Mouse (Mus musculus) ES-E14 (cell line): Measurements from ENCODE around the gene Ckm. TPM values are rescaled to one million over a fixed set of nuclear protein-coding genes. Genes with fewer than 3 reads are reported as not detected.

Experiments
- DNase-seq: peaks from one replicate; pipeline ENCODE4 v3.0.0-alpha.2; 2013; ENCODE audit warnings: low read depth, low spot score
- H3K27ac ChIP-seq: 2 replicates; pipeline ENCODE4 v1.5.1; 2012; ENCODE audit warnings: low read depth, mild to moderate bottlenecking, low read length, moderate library complexity, mixed read lengths; ENCODE audit not compliant: poor library complexity, insufficient read depth, severe bottlenecking
- H3K36me3 ChIP-seq: 2 replicates; pipeline ENCODE4 v1.6.1; 2012; ENCODE audit warnings: mild to moderate bottlenecking, low read length, moderate library complexity, mixed read lengths; ENCODE audit not compliant: control insufficient read depth, poor library complexity, insufficient read depth, severe bottlenecking
- H3K4me1 ChIP-seq, 2 experiments: fragments of 150-350 bp in 1 of 2; sonication (generic) in 1 of 2; 2 replicates each; pipeline ENCODE4 v1.6.1; 2012; ENCODE audit warnings: low read length in 2 of 2, mild to moderate bottlenecking in 1 of 2, mixed read lengths in 1 of 2; ENCODE audit not compliant: control insufficient read depth in 2 of 2, insufficient read depth in 2 of 2, poor library complexity in 1 of 2
- H3K4me3 ChIP-seq, 2 experiments: fragments of 150-350 bp in 1 of 2; sonication (generic) in 1 of 2; 2 replicates each; pipeline ENCODE4 v1.5.1; 2012; ENCODE audit warnings: low read length in 2 of 2, low read depth in 1 of 2, mild to moderate bottlenecking in 1 of 2, mixed read lengths in 1 of 2; ENCODE audit not compliant: insufficient read depth in 1 of 2, poor library complexity in 1 of 2, severe bottlenecking in 1 of 2
- H3K9ac ChIP-seq: 2 replicates; pipeline ENCODE4 v1.6.1; 2012; ENCODE audit warnings: low read depth, mild to moderate bottlenecking, low read length, mixed read lengths; ENCODE audit not compliant: poor library complexity, insufficient read depth, severe bottlenecking
- H3K9me3 ChIP-seq: fragments of 150-350 bp; sonication (generic); 2 replicates; pipeline ENCODE4 v1.6.1; 2012; ENCODE audit warnings: low read depth, mild to moderate bottlenecking, low read length; ENCODE audit not compliant: control insufficient read depth, insufficient read depth
- CHD2 ChIP-seq: IDR thresholded peaks from 2 replicates; pipeline ENCODE4 v1.6.1; 2014; ENCODE audit warnings: mild to moderate bottlenecking, low read depth, low read length, inconsistent platforms
- HCFC1 ChIP-seq: IDR thresholded peaks from 2 replicates; pipeline ENCODE4 v1.6.1; 2012; ENCODE audit warnings: low read length, inconsistent platforms, borderline replicate concordance; ENCODE audit not compliant: insufficient read depth
- MAFK ChIP-seq: IDR thresholded peaks from 2 replicates; pipeline ENCODE4 v1.6.1; 2014; ENCODE audit warnings: mild to moderate bottlenecking, low read depth, low read length, inconsistent platforms; ENCODE audit not compliant: insufficient read depth
- ZC3H11A ChIP-seq: IDR thresholded peaks from 2 replicates; pipeline ENCODE4 v1.6.1; 2012; ENCODE audit warnings: low read depth, mild to moderate bottlenecking, inconsistent platforms, low read length, borderline replicate concordance
- ZNF384 ChIP-seq: IDR thresholded peaks from 2 replicates; pipeline ENCODE4 v1.6.1; 2012; ENCODE audit warnings: low read depth, low read length, inconsistent platforms
- in situ Hi-C, 2 experiments: fragments of 600-800 bp; cut with MboI; formaldehyde crosslinking; loops; one replicate each; pipeline ENCODE4 v1.15.1; 2025; ENCODE audit warnings: low sequenced_read_pairs in 2 of 2, inconsistent platforms in 1 of 2; ENCODE audit not compliant: unreplicated experiment in 2 of 2
- total RNA-seq: library from RNA; depleted of rRNA; stranded (reverse); fragments of 300-350 nt; gene quantifications from 2 replicates; pipeline ENCODE4 v1.2.3, GENCODE M21; 2012

Ckm gene
- total RNA-seq, 1 experiment, result 0.85 TPM

GRCm38 (mm10) chr7:19413525-19413924 is 8.9 kb downstream of the Ckm start:
- Histone ChIP-seq H3K9ac (no peak overlapping the region), H3K4me1 (peaks cover 0 to 15% of the 10 kb centered on the region in 2 experiments; a peak in 1 of 4 replicates), H3K4me3 (no peak overlapping the region), H3K9me3 (no peaks in the 10 kb centered on the region), H3K27ac (no peak overlapping the region), H3K36me3 (no peaks in the 10 kb centered on the region)
- no peak for TF ChIP-seq ZC3H11A
- no peak for TF ChIP-seq CHD2
- no peak for TF ChIP-seq MAFK
- no peak for TF ChIP-seq HCFC1
- TF ChIP-seq ZNF384, result no peak
- no peak for DNase-seq
- in situ Hi-C loops, result loop anchor here in 1 of 2 experiments (10.0 kb wide), 1 partner anchor 61 kb away; no protein-coding TSS in a partner anchor

- no peak overlapping the region for H3K9ac ChIP-seq
- TF ChIP-seq MAFK (no peak), ZNF384 (no peak), CHD2 (no peak), HCFC1 (no peak), ZC3H11A (no peak)
- in situ Hi-C loops, result loop anchor here in 1 of 2 experiments (10.0 kb wide), 1 partner anchor 58 kb away; no protein-coding TSS in a partner anchor
- no peaks in the 10 kb centered on the region for H3K36me3 ChIP-seq
- DNase-seq, result no peak
- H3K27ac ChIP-seq, result no peak overlapping the region
- peaks cover 0 to 18% of the 10 kb centered on the region in 2 experiments; a peak in 1 of 4 replicates for H3K4me1 ChIP-seq
- no peak overlapping the region for H3K4me3 ChIP-seq
- H3K9me3 ChIP-seq, result no peaks in the 10 kb centered on the region
Observed at GRCm38 (mm10) chr7:19416590-19416989, 12.0 kb downstream of the Ckm start.

GRCm38 (mm10) chr7:19420121-19420520 is 15.5 kb downstream of the Ckm start:
- H3K4me3 ChIP-seq, result peak overlapping the region in 1 of 2 experiments; percentile 41; a peak in 1 of 4 replicates
- H3K36me3 ChIP-seq, result no peaks in the 10 kb centered on the region
- DNase-seq, result no peak
- no peak overlapping the region for H3K27ac ChIP-seq
- H3K4me1 ChIP-seq, result peaks cover 0 to 10% of the 10 kb centered on the region in 2 experiments; a peak in 1 of 4 replicates
- no peaks in the 10 kb centered on the region for H3K9me3 ChIP-seq
- in situ Hi-C loops, result no loop called here
- no peak for TF ChIP-seq MAFK
- no peak for TF ChIP-seq CHD2
- no peak for TF ChIP-seq ZNF384
- no peak for TF ChIP-seq HCFC1
- no peak for TF ChIP-seq ZC3H11A
- H3K9ac ChIP-seq, result no peak overlapping the region

GRCm38 (mm10) chr7:19420821-19421636 is 16.5 kb downstream of the Ckm start:
- in situ Hi-C loops, result no loop called here
- Histone ChIP-seq H3K9ac (peak overlapping the region; percentile 51; the same call in 1 of the 2 replicates), H3K9me3 (no peaks in the 10 kb centered on the region), H3K4me3 (peak overlapping the region; percentile 56 to 66), H3K27ac (no peak overlapping the region), H3K36me3 (no peaks in the 10 kb centered on the region; the same call in 1 of the 2 replicates), H3K4me1 (peaks cover 0 to 7% of the 10 kb centered on the region in 2 experiments; a peak in 1 of 4 replicates)
- DNase-seq, result peak; percentile 86
- TF ChIP-seq MAFK, result no peak
- no peak for TF ChIP-seq CHD2
- TF ChIP-seq ZC3H11A, result no peak
- no peak for TF ChIP-seq ZNF384
- no peak for TF ChIP-seq HCFC1
